Mouse (Mus musculus): ENCODE results near the gene Pop4. TPM values are rescaled to one million over a fixed set of nuclear protein-coding genes. Genes with fewer than 3 reads are reported as not detected.

Pop4 gene
- polyA plus RNA-seq, 1 experiment from 2014 or later, result 105 TPM

DNA sequence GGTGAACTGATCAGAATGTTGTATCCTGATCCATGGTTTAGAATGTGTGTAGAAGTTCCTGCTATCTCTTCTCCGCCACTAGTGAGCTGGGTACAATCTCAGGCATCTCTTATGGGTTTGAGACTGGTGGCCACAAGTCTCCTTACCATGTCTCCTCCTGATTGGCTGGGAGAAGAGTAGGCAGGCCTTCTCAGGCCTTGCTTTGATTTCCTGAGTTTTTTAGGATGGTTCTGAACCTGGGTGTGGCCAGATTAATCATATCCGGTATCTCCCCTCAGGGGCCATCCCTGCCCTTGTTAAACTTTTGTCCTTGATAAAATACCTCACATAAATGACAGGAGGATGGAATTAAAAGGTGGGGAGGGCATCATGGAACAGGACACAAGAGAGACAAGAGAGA is 11.6 kb downstream of the Pop4 start:
- DNase-seq (ENCODE audit: low spot score), result no peak

DNA sequence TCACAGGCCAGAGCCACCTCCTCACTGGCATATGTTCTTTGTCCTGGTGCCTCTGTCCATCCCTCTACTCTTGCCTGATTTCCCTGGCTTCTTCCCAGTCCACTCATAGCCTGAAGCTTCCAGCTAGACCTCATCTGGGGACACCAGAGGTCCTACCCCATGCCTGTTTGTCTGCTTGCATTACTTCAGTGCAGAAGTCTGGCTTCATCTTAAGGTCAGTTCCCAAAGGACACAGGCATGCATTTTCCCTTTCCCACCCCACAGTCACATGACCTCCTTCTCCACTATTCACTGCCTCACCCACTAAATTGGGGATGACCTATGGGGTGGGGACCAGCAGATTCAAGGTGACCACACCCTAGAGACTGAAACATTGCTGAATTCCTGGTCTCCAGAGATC is 17.8 kb downstream of the Pop4 start:
- no peaks in the 10 kb centered on the region for H3K9me3 ChIP-seq (ENCODE audit: control insufficient read depth, low read length)
- no peaks in the 10 kb centered on the region for H3K27me3 ChIP-seq (ENCODE audit: control insufficient read depth, insufficient read depth, low read length)
- no peaks in the 10 kb centered on the region for H3K36me3 ChIP-seq (ENCODE audit: control insufficient read depth, insufficient read depth, low read length)
- H3K4me1 ChIP-seq (replicated peaks; ENCODE audit: control insufficient read depth, insufficient read depth, low read length), result no peaks in the 10 kb centered on the region
- ATAC-seq (ENCODE audit: low FRiP score), result no peak
- H3K4me2 ChIP-seq (replicated peaks; ENCODE audit: low read depth, low read length), result no peak overlapping the region
- H3K9ac ChIP-seq (ENCODE audit: low read depth, low read length), result no peak overlapping the region
- no peak for DNase-seq (ENCODE audit: low spot score)
- no peak overlapping the region for H3K4me3 ChIP-seq (ENCODE audit: low read depth, low read length)
- no peak overlapping the region for H3K27ac ChIP-seq (ENCODE audit: low read depth, low read length)

More for the DNA sequence above, 11.6 kb downstream of the Pop4 start:
- Histone ChIP-seq H3K4me1 (replicated peaks; ENCODE audit: control insufficient read depth, insufficient read depth, low read length) (no peaks in the 10 kb centered on the region), H3K36me3 (ENCODE audit: control insufficient read depth, insufficient read depth, low read length) (peaks cover 6% of the 10 kb centered on the region; the same call in 1 of the 2 replicates), H3K27me3 (ENCODE audit: control insufficient read depth, insufficient read depth, low read length) (no peaks in the 10 kb centered on the region), H3K9me3 (ENCODE audit: control insufficient read depth, low read length) (no peaks in the 10 kb centered on the region), H3K4me3 (ENCODE audit: low read depth, low read length) (no peak overlapping the region), H3K27ac (ENCODE audit: low read depth, low read length) (no peak overlapping the region), H3K4me2 (replicated peaks; ENCODE audit: low read depth, low read length) (no peak overlapping the region), H3K9ac (ENCODE audit: low read depth, low read length) (no peak overlapping the region)
- 90% methylated on average over 2 of the region's 2 CpGs for WGBS
- ATAC-seq (ENCODE audit: low FRiP score), result no peak

DNA sequence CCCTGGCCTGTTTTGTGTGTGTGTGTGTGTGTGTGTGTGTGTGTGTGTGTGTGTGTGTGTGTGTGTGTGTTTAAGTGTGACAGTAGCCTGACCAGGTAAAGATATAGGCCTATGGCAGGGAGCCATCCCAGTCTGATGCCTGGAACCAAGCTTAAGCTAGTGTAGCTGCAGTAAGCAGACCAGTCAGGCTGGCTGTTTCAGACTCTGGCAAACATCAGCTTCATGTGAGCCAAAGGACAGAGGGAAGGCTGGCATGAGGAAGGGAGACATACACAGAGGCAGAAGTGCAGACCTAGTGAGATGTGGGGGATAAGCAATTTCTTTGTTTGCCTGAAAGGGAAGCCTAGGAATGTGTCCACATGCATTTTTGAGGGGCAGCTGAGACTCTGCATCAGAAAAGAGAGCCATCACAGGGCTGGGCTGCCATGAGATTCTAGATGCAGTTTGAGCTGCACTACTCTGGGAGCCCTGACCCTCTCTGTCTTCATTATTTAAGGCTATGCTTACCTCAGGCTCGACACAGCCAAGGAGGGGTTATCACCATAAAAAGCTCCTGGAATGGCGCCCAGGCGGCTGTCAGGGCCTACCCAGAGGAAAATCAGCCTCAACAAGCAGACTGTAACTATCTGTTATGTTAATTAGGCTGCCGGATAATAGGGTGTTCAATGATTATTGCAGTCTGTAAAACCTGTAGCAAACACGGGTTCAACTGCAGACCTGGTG is 19.6 kb downstream of the Pop4 start:
- no peak overlapping the region for H3K4me3 ChIP-seq (ENCODE audit: low read depth, low read length)
- no peaks in the 10 kb centered on the region for H3K4me1 ChIP-seq (replicated peaks; ENCODE audit: control insufficient read depth, insufficient read depth, low read length)
- H3K27me3 ChIP-seq (ENCODE audit: control insufficient read depth, insufficient read depth, low read length), result no peaks in the 10 kb centered on the region
- no peak overlapping the region for H3K27ac ChIP-seq (ENCODE audit: low read depth, low read length)
- H3K4me2 ChIP-seq (replicated peaks; ENCODE audit: low read depth, low read length), result no peak overlapping the region
- no peak for ATAC-seq (ENCODE audit: low FRiP score)
- no peak for DNase-seq (ENCODE audit: low spot score)
- no peaks in the 10 kb centered on the region for H3K36me3 ChIP-seq (ENCODE audit: control insufficient read depth, insufficient read depth, low read length)
- H3K9ac ChIP-seq (ENCODE audit: low read depth, low read length), result no peak overlapping the region
- no peaks in the 10 kb centered on the region for H3K9me3 ChIP-seq (ENCODE audit: control insufficient read depth, low read length)
- 81% methylated on average over 5 of the region's 5 CpGs for WGBS

DNA sequence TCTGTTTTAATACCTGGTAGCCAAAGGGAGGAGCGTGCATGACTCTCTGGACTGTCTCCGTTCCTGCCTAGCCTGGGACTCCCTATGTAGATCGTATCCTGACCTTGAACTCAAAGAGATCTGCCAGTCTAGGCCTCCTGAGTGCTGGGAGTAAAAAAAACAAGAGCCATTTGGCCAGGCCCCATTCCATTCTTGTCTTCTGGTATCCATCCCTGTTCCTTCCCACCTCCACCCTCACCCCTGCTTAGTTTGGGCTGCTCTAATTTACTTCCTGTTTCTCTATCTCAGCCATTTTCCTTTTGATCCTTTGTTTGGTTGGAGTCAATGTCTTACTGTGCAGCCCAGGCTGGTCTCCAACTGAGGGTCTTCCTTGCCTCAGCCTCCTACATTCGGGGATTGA is 28.8 kb downstream of the Pop4 start:
- DNase-seq (ENCODE audit: low spot score) (no peak), ATAC-seq (ENCODE audit: low FRiP score) (no peak)
- Histone ChIP-seq H3K4me1 (replicated peaks; ENCODE audit: control insufficient read depth, insufficient read depth, low read length) (no peaks in the 10 kb centered on the region), H3K4me3 (ENCODE audit: low read depth, low read length) (no peak overlapping the region), H3K36me3 (ENCODE audit: control insufficient read depth, insufficient read depth, low read length) (no peaks in the 10 kb centered on the region), H3K27ac (ENCODE audit: low read depth, low read length) (no peak overlapping the region), H3K4me2 (replicated peaks; ENCODE audit: low read depth, low read length) (no peak overlapping the region), H3K9me3 (ENCODE audit: control insufficient read depth, low read length) (no peaks in the 10 kb centered on the region), H3K27me3 (ENCODE audit: control insufficient read depth, insufficient read depth, low read length) (no peaks in the 10 kb centered on the region), H3K9ac (ENCODE audit: low read depth, low read length) (no peak overlapping the region)
- 85% methylated on average over 4 of the region's 4 CpGs for WGBS

DNA sequence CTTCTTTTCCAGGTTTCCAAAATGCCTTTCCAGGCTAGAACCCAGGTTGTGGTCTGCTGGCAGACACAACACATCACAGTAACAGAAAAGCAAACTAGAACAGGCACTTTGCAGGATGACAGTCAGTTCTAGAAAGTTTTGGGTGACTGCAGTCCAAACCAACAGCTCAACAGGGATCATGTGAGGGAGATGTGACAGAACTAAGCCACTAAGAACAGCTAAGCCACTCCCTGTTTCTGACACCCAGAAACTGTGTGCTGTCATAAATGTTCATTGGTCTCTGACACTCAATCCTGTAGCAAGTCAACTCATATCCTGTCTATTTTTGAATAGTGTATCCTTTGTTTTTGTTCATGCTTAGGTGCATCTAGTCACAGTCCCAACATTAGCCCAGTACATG is 34.1 kb downstream of the Pop4 start:
- no peak overlapping the region for H3K4me3 ChIP-seq (ENCODE audit: low read depth, low read length)
- no peak overlapping the region for H3K9ac ChIP-seq (ENCODE audit: low read depth, low read length)
- no peak overlapping the region for H3K27ac ChIP-seq (ENCODE audit: low read depth, low read length)
- H3K36me3 ChIP-seq (ENCODE audit: control insufficient read depth, insufficient read depth, low read length), result no peaks in the 10 kb centered on the region
- H3K4me2 ChIP-seq (replicated peaks; ENCODE audit: low read depth, low read length), result no peak overlapping the region
- H3K4me1 ChIP-seq (replicated peaks; ENCODE audit: control insufficient read depth, insufficient read depth, low read length), result no peaks in the 10 kb centered on the region
- H3K9me3 ChIP-seq (ENCODE audit: control insufficient read depth, low read length), result no peaks in the 10 kb centered on the region
- DNase-seq (ENCODE audit: low spot score) (no peak), ATAC-seq (ENCODE audit: low FRiP score) (no peak)
- no peaks in the 10 kb centered on the region for H3K27me3 ChIP-seq (ENCODE audit: control insufficient read depth, insufficient read depth, low read length)

- Histone ChIP-seq H3K36me3 (ENCODE audit: control insufficient read depth, insufficient read depth, low read length) (no peaks in the 10 kb centered on the region), H3K9ac (ENCODE audit: low read depth, low read length) (no peak overlapping the region), H3K27me3 (ENCODE audit: control insufficient read depth, insufficient read depth, low read length) (no peaks in the 10 kb centered on the region), H3K9me3 (ENCODE audit: control insufficient read depth, low read length) (no peaks in the 10 kb centered on the region), H3K4me3 (ENCODE audit: low read depth, low read length) (no peak overlapping the region), H3K4me2 (replicated peaks; ENCODE audit: low read depth, low read length) (no peak overlapping the region), H3K27ac (ENCODE audit: low read depth, low read length) (no peak overlapping the region), H3K4me1 (replicated peaks; ENCODE audit: control insufficient read depth, insufficient read depth, low read length) (no peaks in the 10 kb centered on the region)
- no peak for ATAC-seq (ENCODE audit: low FRiP score)
- no peak for DNase-seq (ENCODE audit: low spot score)
- 48% methylated on average over 11 of the region's 11 CpGs for WGBS
Measured at GRCm38 (mm10) chr7:38236400-38237105, 34.7 kb downstream of the Pop4 start.

- Histone ChIP-seq H3K4me2 (replicated peaks; ENCODE audit: low read depth, low read length) (no peak overlapping the region), H3K27me3 (ENCODE audit: control insufficient read depth, insufficient read depth, low read length) (no peaks in the 10 kb centered on the region), H3K27ac (ENCODE audit: low read depth, low read length) (no peak overlapping the region), H3K4me3 (ENCODE audit: low read depth, low read length) (no peak overlapping the region), H3K9me3 (ENCODE audit: control insufficient read depth, low read length) (no peaks in the 10 kb centered on the region), H3K36me3 (ENCODE audit: control insufficient read depth, insufficient read depth, low read length) (no peaks in the 10 kb centered on the region), H3K9ac (ENCODE audit: low read depth, low read length) (no peak overlapping the region), H3K4me1 (replicated peaks; ENCODE audit: control insufficient read depth, insufficient read depth, low read length) (no peaks in the 10 kb centered on the region; the same call in none of the 2 replicates)
- DNase-seq (ENCODE audit: low spot score) (no peak), ATAC-seq (ENCODE audit: low FRiP score) (no peak)
- WGBS, result 20% methylated on average over 8 of the region's 8 CpGs
Measured at GRCm38 (mm10) chr7:38230285-38230684, 40.9 kb downstream of the Pop4 start.

GRCm38 (mm10) chr7:38228329-38228728 is 42.9 kb downstream of the Pop4 start:
- no peak overlapping the region for H3K27ac ChIP-seq (ENCODE audit: low read depth, low read length)
- 22% methylated on average over 8 of the region's 8 CpGs for WGBS

GRCm38 (mm10) chr7:38227900-38228298 is 43.3 kb downstream of the Pop4 start, which contains the start of gene Plekhf1:
Plekhf1 (minus strand) TSS chr7:38228016.
- Histone ChIP-seq H3K4me1 (replicated peaks; ENCODE audit: control insufficient read depth, insufficient read depth, low read length) (no peaks in the 10 kb centered on the region; the same call in none of the 2 replicates), H3K27me3 (ENCODE audit: control insufficient read depth, insufficient read depth, low read length) (no peaks in the 10 kb centered on the region), H3K4me3 (ENCODE audit: low read depth, low read length) (peak within 1 kb of the TSS; percentile 54), H3K9me3 (ENCODE audit: control insufficient read depth, low read length) (no peaks in the 10 kb centered on the region), H3K36me3 (ENCODE audit: control insufficient read depth, insufficient read depth, low read length) (no peaks in the 10 kb centered on the region), H3K4me2 (replicated peaks; ENCODE audit: low read depth, low read length) (peak within 1 kb of the TSS; percentile 87), H3K9ac (ENCODE audit: low read depth, low read length) (peak within 1 kb of the TSS; percentile 47; the same call in 1 of the 2 replicates), H3K27ac (ENCODE audit: low read depth, low read length) (no peak within 1 kb of the TSS)
- DNase-seq (ENCODE audit: low spot score) (peak; percentile 92), ATAC-seq (ENCODE audit: low FRiP score) (peak; percentile 96)
- WGBS, result under 1% methylated on average over 36 of the region's 36 CpGs

More at GRCm38 (mm10) chr7:38228329-38228728, 42.9 kb downstream of the Pop4 start:
- Histone ChIP-seq H3K4me3 (ENCODE audit: low read depth, low read length) (peak overlapping the region; percentile 54), H3K4me2 (replicated peaks; ENCODE audit: low read depth, low read length) (peak overlapping the region; percentile 87), H3K4me1 (replicated peaks; ENCODE audit: control insufficient read depth, insufficient read depth, low read length) (no peaks in the 10 kb centered on the region; the same call in none of the 2 replicates), H3K9ac (ENCODE audit: low read depth, low read length) (peak overlapping the region; percentile 28; the same call in 1 of the 2 replicates), H3K27me3 (ENCODE audit: control insufficient read depth, insufficient read depth, low read length) (no peaks in the 10 kb centered on the region), H3K36me3 (ENCODE audit: control insufficient read depth, insufficient read depth, low read length) (no peaks in the 10 kb centered on the region), H3K9me3 (ENCODE audit: control insufficient read depth, low read length) (no peaks in the 10 kb centered on the region)
- DNase-seq (ENCODE audit: low spot score) (no peak), ATAC-seq (ENCODE audit: low FRiP score) (0 out of 2 replicates have a peak, but pooled peaks have one; percentile 4)

Data from hindbrain, embryonic 11.5 days (tissue).